In the genomic region with DNA sequence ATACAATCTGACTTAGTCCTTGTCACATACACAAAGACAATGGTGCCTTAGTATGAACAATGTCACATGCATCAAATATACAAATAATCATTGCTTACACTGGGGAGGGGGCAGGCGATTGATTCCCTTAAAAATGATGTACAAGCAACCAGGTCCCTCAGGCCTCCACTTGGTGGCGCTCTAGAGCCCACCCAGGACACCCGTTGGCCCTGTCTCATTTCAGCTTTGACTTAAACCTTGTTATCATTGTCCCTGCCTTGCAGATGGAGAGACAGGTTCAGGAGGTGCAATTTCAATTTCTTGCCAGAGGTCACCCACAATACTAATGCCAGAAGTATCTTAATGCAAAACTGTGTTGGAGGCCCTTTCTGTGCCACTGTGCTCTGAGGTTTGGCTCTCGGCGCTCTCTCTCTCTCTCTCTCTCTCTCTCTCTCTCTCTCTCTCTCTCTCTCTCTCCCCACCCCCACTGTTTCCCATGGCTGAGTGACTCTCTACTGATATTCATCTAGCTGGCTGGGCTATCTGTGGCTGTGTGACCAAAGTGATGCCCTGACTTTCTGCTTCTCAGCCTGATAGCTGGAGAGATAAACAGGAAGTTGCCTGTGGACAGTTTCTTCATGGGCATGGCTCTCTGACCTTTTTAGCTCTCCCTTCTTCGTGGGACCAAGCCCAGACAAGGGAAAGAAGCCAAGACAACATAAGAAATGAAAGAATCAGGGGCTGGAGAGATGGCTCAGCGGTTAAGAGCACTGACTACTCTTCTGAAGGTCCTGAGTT, we compare ENCODE assay signal across 8 mouse cellular contexts. TPM values are rescaled to one million over a fixed set of nuclear protein-coding genes. Genes with fewer than 3 reads are reported as not detected.
DNase-seq lines count a peak whose midpoint lies in the region; ATAC-seq lines count a peak whose summit lies in the region.
"Had no signal": no experiment of that assay in that cellular context is flagged by ENCODE, and none has a peak within 500 bp of the region (broad histone marks: within the 10 kb centered on the region; RNA-seq: fewer than 3 reads in every experiment).

No protein-coding gene starts in this region.

- no peak for ATAC-seq in limb, embryonic 15.5 days (ENCODE audit: insufficient number of reproducible peaks, low FRiP score, low TSS enrichment, low read depth)

- peaks cover 53% of the 10 kb centered on the region for H3K4me1 ChIP-seq in limb, embryonic 15.5 days

- no peak overlapping the region for H3K9ac ChIP-seq in limb, embryonic 15.5 days

- 42% methylated on average over 7 of the region's 7 CpGs for WGBS in limb, embryonic 15.5 days

- DNase-seq in layer of hippocampus, adult 11-12 months (ENCODE audit: low spot score), result peak; percentile 77
- no peak for DNase-seq in layer of hippocampus, postnatal 36 days
- peak; percentile 73 for DNase-seq in ES-CJ7 (ENCODE audit: low read depth, low spot score)
- peak; percentile 70 for DNase-seq in adrenal gland, postnatal 25 days
- peak; percentile 54 for DNase-seq in gastrocnemius, postnatal 14 days
- peak; percentile 43 for DNase-seq in skeletal muscle tissue, adult 2 months (ENCODE audit: low read depth, low spot score)

- H3K4me3 ChIP-seq in limb, embryonic 15.5 days, result no peak overlapping the region
- H3K4me3 ChIP-seq: myocyte had no signal

- no peak overlapping the region for H3K4me2 ChIP-seq in limb, embryonic 15.5 days

- intact Hi-C loops in gastrocnemius, postnatal 14 days (cut with DNase I; ENCODE audit: low total_unique reads), result loop anchor here (5.0 kb wide), 1 partner anchor 64 kb away; no protein-coding TSS in a partner anchor

- H3K27me3 ChIP-seq in limb, embryonic 15.5 days, result no peaks in the 10 kb centered on the region

- H3K9me3 ChIP-seq in limb, embryonic 15.5 days, result no peaks in the 10 kb centered on the region

- H3K27ac ChIP-seq in limb, embryonic 15.5 days, result peak overlapping the region; percentile 17; the same call in 1 of the 2 replicates

- H3K36me3 ChIP-seq in limb, embryonic 15.5 days, result no peaks in the 10 kb centered on the region

RNA-seq across cellular contexts. Expression of gene Dupd1, which starts 35.7 kb away (rescaled TPM):
- under 1 TPM; 0.51 to 0.70 TPM for total RNA-seq in layer of hippocampus, postnatal 36 days (2021)
- 0.76 TPM in 1 of 2 replicates, not detected in the other for total RNA-seq in adrenal gland, postnatal 25 days (2021)
- total RNA-seq in gastrocnemius, postnatal 14 days (2021), result 10 to 100 TPM; 94.9 to 98.0 TPM
- 0.47 and 2.1 TPM in 2 replicates for polyA plus RNA-seq in limb, embryonic 15.5 days (2015; fragmentation: Nextera tagmentation; extraction: Ambion mirVana)

Comparison
In these comparisons a context has a peak if more than half of its experiments do, and no peak if none do; other contexts are left out.
1. DNase-seq: peak in layer of hippocampus, adult 11-12 months (single experiment), ES-CJ7 (single experiment), adrenal gland, postnatal 25 days (single experiment), gastrocnemius, postnatal 14 days (single experiment) and skeletal muscle tissue, adult 2 months (single experiment); none in layer of hippocampus, postnatal 36 days (0 of 2).
2. RNA of gene Dupd1, which starts 35.7 kb away (total RNA-seq): 94.9 to 98.0 TPM in gastrocnemius, postnatal 14 days; 0.76 TPM in adrenal gland, postnatal 25 days and 0.51 to 0.70 TPM in layer of hippocampus, postnatal 36 days; every median in the first group is over 10 times any median in the second.